Mouse (Mus musculus) gastrocnemius, postnatal 4 days (tissue): ENCODE data around the gene Cd200r3. TPM values are rescaled to one million over a fixed set of nuclear protein-coding genes. Genes with fewer than 3 reads are reported as not detected.

ENCODE experiments used
- DNase-seq, 2 experiments: peaks; one replicate each; pipeline ENCODE4 v3.0.0; 2021 to 2022; ENCODE audit warnings: low spot score in 2 of 2, mixed read lengths in 2 of 2
- total RNA-seq, 2 experiments: library from RNA; stranded (reverse); gene quantifications; 2 replicates each; pipeline ENCODE4 v1.2.3; 2021

Gene Cd200r3
- total RNA-seq, 2 experiments from 2014 or later: 1.6 to 2.0 TPM

- DNase-seq: no peak
These were observed 87.3 kb downstream of the Cd200r3 start for GRCm38 (mm10) chr16:45030796-45031195.

Other genes starting within 250 kb of the Cd200r3 start
- gene Nepro, start 219.4 kb upstream of the Cd200r3 start, total RNA-seq: 1 to 10 TPM; 5.8 to 6.6 TPM
- 10 to 100 TPM; 14.9 to 16.6 TPM for gene Gtpbp8, start 197.3 kb upstream of the Cd200r3 start, total RNA-seq
- gene Cd200r1, start 177.9 kb upstream of the Cd200r3 start, total RNA-seq: 1 to 10 TPM; 1.3 TPM
- gene Cd200r4, start 131.9 kb upstream of the Cd200r3 start, total RNA-seq: under 1 TPM; 0.15 to 0.29 TPM
- gene Cd200r2, start 76.6 kb upstream of the Cd200r3 start, total RNA-seq: not detected
- gene Ccdc80, start 149.7 kb downstream of the Cd200r3 start, total RNA-seq: 100 to 1,000 TPM; 163 to 171 TPM
- gene Slc35a5, start 215.0 kb downstream of the Cd200r3 start, total RNA-seq: 10 to 100 TPM; 11.0 to 13.2 TPM
- 10 to 100 TPM; 26.8 to 33.2 TPM for gene Atg3, start 215.1 kb downstream of the Cd200r3 start, total RNA-seq